Mouse (Mus musculus) NIH3T3 (cell line): ENCODE data around the gene Mtfmt.

Source experiments
- DNase-seq: peaks from one replicate; pipeline ENCODE4 v3.0.0-alpha.2; 2012; ENCODE audit warnings: low read depth

The Mtfmt gene

GRCm38 (mm10) chr9:65435671-65436301 lies at the start of gene Mtfmt:
Gene Mtfmt, plus strand, starts transcription at chr9:65435782.
- peak; percentile 96 for DNase-seq

- peak; percentile 8 for DNase-seq
Observed at GRCm38 (mm10) chr9:65386373-65387140, 49.0 kb upstream of the Mtfmt start.

- no peak for DNase-seq
Observed at GRCm38 (mm10) chr9:65390752-65391612, 44.6 kb upstream of the Mtfmt start.

GRCm38 (mm10) chr9:65391613-65391964 lies 44.0 kb upstream of the Mtfmt start, which contains the start of gene Kbtbd13:
Gene Kbtbd13, minus strand, starts transcription at chr9:65391652.
- DNase-seq: no peak

GRCm38 (mm10) chr9:65392638-65393364 lies 42.8 kb upstream of the Mtfmt start:
- peak; percentile 82 for DNase-seq

- DNase-seq: no peak
Observed at GRCm38 (mm10) chr9:65393606-65394005, 42.0 kb upstream of the Mtfmt start.

GRCm38 (mm10) chr9:65394360-65394759 lies 41.2 kb upstream of the Mtfmt start:
- DNase-seq: no peak

- no peak for DNase-seq
Observed at GRCm38 (mm10) chr9:65398279-65398678, 37.3 kb upstream of the Mtfmt start, which contains the start of gene Rasl12. Gene Rasl12, plus strand, starts transcription at chr9:65398506.

- no peak for DNase-seq
Observed at GRCm38 (mm10) chr9:65399934-65400333, 35.6 kb upstream of the Mtfmt start.

- DNase-seq: peak; percentile 44
Observed at GRCm38 (mm10) chr9:65404331-65405183, 31.0 kb upstream of the Mtfmt start.

GRCm38 (mm10) chr9:65405184-65405449 lies 30.5 kb upstream of the Mtfmt start:
- DNase-seq: peak; percentile 14

GRCm38 (mm10) chr9:65407327-65407726 lies 28.3 kb upstream of the Mtfmt start:
- DNase-seq: no peak

- no peak for DNase-seq
Observed at GRCm38 (mm10) chr9:65407861-65408260, 27.7 kb upstream of the Mtfmt start.

GRCm38 (mm10) chr9:65408871-65409295 lies 26.7 kb upstream of the Mtfmt start:
- DNase-seq: peak; percentile 47

GRCm38 (mm10) chr9:65410378-65410777 lies 25.2 kb upstream of the Mtfmt start:
- no peak for DNase-seq

- no peak for DNase-seq
Observed at GRCm38 (mm10) chr9:65411326-65411725, 24.3 kb upstream of the Mtfmt start.

GRCm38 (mm10) chr9:65417738-65418137 lies 17.8 kb upstream of the Mtfmt start:
- no peak for DNase-seq

- DNase-seq: no peak
Observed at GRCm38 (mm10) chr9:65419633-65420032, 15.9 kb upstream of the Mtfmt start.

GRCm38 (mm10) chr9:65422760-65423501 lies 12.7 kb upstream of the Mtfmt start, which contains the start of gene Slc51b:
Gene Slc51b, minus strand, starts transcription at chr9:65422955.
- DNase-seq: no peak

- no peak for DNase-seq
Observed at GRCm38 (mm10) chr9:65424393-65424792, 11.2 kb upstream of the Mtfmt start.
